Mouse (Mus musculus) liver, embryonic 16.5 days (tissue): ENCODE results near the gene Negr1. TPM values are rescaled to one million over a fixed set of nuclear protein-coding genes. Genes with fewer than 3 reads are reported as not detected.

Source experiments
- ATAC-seq: fragments of 200-750 bp; cut with Nextera tagmentation; 2 replicates; pipeline ENCODE4 v1.8.0; 2017; ENCODE audit warnings: low read depth, mild to moderate bottlenecking, moderate number of reproducible peaks, moderate library complexity
- H3K27ac ChIP-seq: fragments of 300-500 bp; sonication (generic); 2 replicates; pipeline ENCODE4 v1.5.1; 2014; ENCODE audit warnings: mild to moderate bottlenecking, low read length
- H3K27me3 ChIP-seq: fragments of 300-500 bp; sonication (generic); 2 replicates; pipeline ENCODE4 v1.6.1; 2014; ENCODE audit warnings: low read depth, low read length, mixed read lengths; ENCODE audit not compliant: control insufficient read depth, insufficient read depth
- H3K36me3 ChIP-seq: fragments of 300-500 bp; sonication (generic); 2 replicates; pipeline ENCODE4 v1.6.1; 2014; ENCODE audit warnings: mild to moderate bottlenecking; ENCODE audit not compliant: control insufficient read depth, insufficient read depth
- H3K4me1 ChIP-seq: fragments of 300-500 bp; sonication (generic); 2 replicates; pipeline ENCODE4 v1.6.1; 2014; ENCODE audit warnings: low read depth, low read length, mixed read lengths; ENCODE audit not compliant: control insufficient read depth
- H3K4me2 ChIP-seq: fragments of 300-500 bp; sonication (generic); 2 replicates; pipeline ENCODE4 v1.6.1; 2014; ENCODE audit warnings: low read depth, low read length, mixed read lengths
- H3K4me3 ChIP-seq: fragments of 300-500 bp; sonication (generic); 2 replicates; pipeline ENCODE4 v1.5.1; 2014; ENCODE audit warnings: low read depth, mild to moderate bottlenecking, low read length
- H3K9ac ChIP-seq: fragments of 300-500 bp; sonication (generic); 2 replicates; pipeline ENCODE4 v1.6.1; 2014; ENCODE audit warnings: low read depth, low read length
- H3K9me3 ChIP-seq: fragments of 300-500 bp; sonication (generic); replicated peaks from 2 replicates; pipeline ENCODE4 v1.6.1; 2016; ENCODE audit warnings: low read length; ENCODE audit not compliant: control insufficient read depth
- WGBS: fragments of 180-500 bp; shearing (Covaris S2); extraction: QIAGEN DNeasy Blood & Tissue Kit; methylation state at CpG from one replicate; pipeline ENCODE4 v1.1.7; 2014; ENCODE audit not compliant: insufficient replicate concordance; 5-methylcytosine and 5-hydroxymethylcytosine counted together
- polyA plus RNA-seq: library from polyadenylated mRNA; unstranded; fragments of >200 nt; fragmentation: Nextera tagmentation; extraction: Ambion mirVana; gene quantifications from 2 replicates; pipeline ENCODE4 v1.2.1, GENCODE M21; 2015

Gene Negr1
- polyA plus RNA-seq, 1 experiment from 2014 or later, result 0.04 TPM

DNA sequence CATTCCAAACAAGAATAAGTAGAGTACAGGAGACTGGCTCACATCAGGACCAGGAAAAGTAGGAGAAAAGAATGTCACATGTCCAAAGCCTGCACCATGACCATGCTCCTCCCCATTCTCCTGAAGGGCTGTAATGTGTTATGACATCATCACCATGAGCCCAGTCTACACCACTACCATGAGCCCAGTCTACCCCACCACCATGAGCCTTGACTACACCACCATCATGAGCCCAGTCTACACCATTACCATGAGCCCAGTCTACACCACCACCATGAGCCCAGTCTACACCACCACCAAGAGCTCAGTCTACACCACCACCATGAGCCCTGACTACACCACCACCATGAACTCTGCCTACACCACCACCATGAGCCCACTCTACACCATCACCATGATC is 174.7 kb downstream of the Negr1 start:
- Histone ChIP-seq H3K9me3 (no peaks in the 10 kb centered on the region), H3K4me2 (no peak overlapping the region), H3K27ac (no peak overlapping the region), H3K9ac (no peak overlapping the region), H3K27me3 (no peaks in the 10 kb centered on the region), H3K36me3 (no peaks in the 10 kb centered on the region), H3K4me3 (no peak overlapping the region), H3K4me1 (no peaks in the 10 kb centered on the region)
- ATAC-seq, result no peak

- Histone ChIP-seq H3K27me3 (no peaks in the 10 kb centered on the region), H3K4me1 (no peaks in the 10 kb centered on the region), H3K9ac (no peak overlapping the region), H3K4me3 (no peak overlapping the region), H3K9me3 (no peaks in the 10 kb centered on the region), H3K4me2 (no peak overlapping the region), H3K27ac (no peak overlapping the region), H3K36me3 (no peaks in the 10 kb centered on the region)
- ATAC-seq, result no peak
- 47% methylated on average over 3 of the region's 3 CpGs for WGBS
Measured at GRCm38 (mm10) chr3:156739529-156739928, 177.9 kb downstream of the Negr1 start.

- ATAC-seq, result no peak
- Histone ChIP-seq H3K4me2 (no peak overlapping the region), H3K36me3 (no peaks in the 10 kb centered on the region), H3K27me3 (no peaks in the 10 kb centered on the region), H3K9me3 (no peaks in the 10 kb centered on the region), H3K9ac (no peak overlapping the region), H3K27ac (no peak overlapping the region), H3K4me1 (no peaks in the 10 kb centered on the region), H3K4me3 (no peak overlapping the region)
- 65% methylated on average over 1 of the region's 1 CpGs for WGBS
Measured at GRCm38 (mm10) chr3:156743266-156743665, 181.7 kb downstream of the Negr1 start.

GRCm38 (mm10) chr3:156745218-156745770 is 183.7 kb downstream of the Negr1 start:
- no peak overlapping the region for H3K27ac ChIP-seq
- H3K9me3 ChIP-seq, result no peaks in the 10 kb centered on the region
- H3K9ac ChIP-seq, result no peak overlapping the region
- no peaks in the 10 kb centered on the region for H3K27me3 ChIP-seq
- 71% methylated on average over 5 of the region's 5 CpGs for WGBS
- ATAC-seq, result no peak
- H3K4me1 ChIP-seq, result no peaks in the 10 kb centered on the region
- H3K36me3 ChIP-seq, result no peaks in the 10 kb centered on the region
- H3K4me3 ChIP-seq, result no peak overlapping the region
- no peak overlapping the region for H3K4me2 ChIP-seq

DNA sequence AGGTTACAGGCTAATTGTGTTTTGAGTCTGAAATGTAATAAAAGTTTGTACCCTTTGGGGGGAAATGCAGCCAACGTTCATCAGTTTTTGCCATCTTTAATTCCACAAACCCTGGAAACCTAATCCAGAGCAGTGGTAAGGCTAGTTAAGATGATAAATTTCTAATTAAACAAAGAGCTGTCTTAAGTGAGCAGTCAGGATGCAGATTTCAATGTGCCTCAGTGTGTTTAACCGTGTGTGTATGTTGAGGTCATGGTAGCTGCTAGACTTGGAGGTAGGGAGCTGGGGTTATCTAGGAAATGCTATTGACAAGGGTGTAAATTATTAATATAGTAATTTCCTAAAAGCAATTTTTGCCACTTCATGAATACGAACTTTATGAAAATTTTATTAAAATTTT is 185.9 kb downstream of the Negr1 start:
- Histone ChIP-seq H3K4me2 (no peak overlapping the region), H3K27ac (no peak overlapping the region), H3K27me3 (no peaks in the 10 kb centered on the region), H3K9me3 (no peaks in the 10 kb centered on the region), H3K4me1 (no peaks in the 10 kb centered on the region), H3K4me3 (no peak overlapping the region), H3K9ac (no peak overlapping the region), H3K36me3 (no peaks in the 10 kb centered on the region)
- 56% methylated on average over 3 of the region's 3 CpGs for WGBS
- no peak for ATAC-seq

DNA sequence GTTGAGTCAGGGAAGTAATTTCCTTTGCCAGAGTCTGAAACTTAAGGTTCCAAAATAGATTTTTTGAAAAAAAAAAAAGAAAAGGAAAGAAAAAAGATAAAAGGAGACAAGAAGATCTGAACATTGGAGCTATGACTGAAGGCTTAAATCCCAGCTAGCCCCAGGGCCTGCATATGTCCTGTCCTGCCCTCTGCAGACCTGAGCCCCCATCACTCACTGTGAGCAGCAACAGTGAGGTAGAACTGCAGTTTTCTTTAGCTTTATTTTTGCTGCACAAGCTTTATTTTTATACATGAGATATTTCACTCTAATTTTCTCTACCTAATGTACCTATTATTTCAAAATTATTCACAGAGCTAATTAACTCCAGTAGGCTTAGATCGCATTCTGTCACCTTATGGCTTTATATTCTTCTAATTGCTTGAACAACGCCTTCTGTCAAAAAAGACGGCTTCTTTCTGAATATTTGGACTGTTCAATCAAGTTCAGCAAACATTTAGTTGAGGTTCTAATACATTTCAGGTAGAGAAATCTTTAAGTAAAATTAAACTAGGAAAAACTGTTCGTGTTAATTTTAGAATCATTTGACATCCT is 192.3 kb downstream of the Negr1 start:
- H3K4me1 ChIP-seq, result no peaks in the 10 kb centered on the region
- no peaks in the 10 kb centered on the region for H3K27me3 ChIP-seq
- no peaks in the 10 kb centered on the region for H3K36me3 ChIP-seq
- WGBS, result 76% methylated on average over 4 of the region's 4 CpGs
- no peak overlapping the region for H3K4me2 ChIP-seq
- ATAC-seq, result no peak
- no peaks in the 10 kb centered on the region for H3K9me3 ChIP-seq
- no peak overlapping the region for H3K9ac ChIP-seq
- H3K4me3 ChIP-seq, result no peak overlapping the region
- H3K27ac ChIP-seq, result no peak overlapping the region

GRCm38 (mm10) chr3:156754790-156755530 is 193.4 kb downstream of the Negr1 start:
- H3K27me3 ChIP-seq, result no peaks in the 10 kb centered on the region
- 40% methylated on average over 1 of the region's 1 CpGs for WGBS
- no peak overlapping the region for H3K27ac ChIP-seq
- H3K9ac ChIP-seq, result no peak overlapping the region
- no peaks in the 10 kb centered on the region for H3K4me1 ChIP-seq
- ATAC-seq, result no peak
- no peak overlapping the region for H3K4me2 ChIP-seq
- no peak overlapping the region for H3K4me3 ChIP-seq
- H3K9me3 ChIP-seq, result no peaks in the 10 kb centered on the region
- H3K36me3 ChIP-seq, result no peaks in the 10 kb centered on the region

DNA sequence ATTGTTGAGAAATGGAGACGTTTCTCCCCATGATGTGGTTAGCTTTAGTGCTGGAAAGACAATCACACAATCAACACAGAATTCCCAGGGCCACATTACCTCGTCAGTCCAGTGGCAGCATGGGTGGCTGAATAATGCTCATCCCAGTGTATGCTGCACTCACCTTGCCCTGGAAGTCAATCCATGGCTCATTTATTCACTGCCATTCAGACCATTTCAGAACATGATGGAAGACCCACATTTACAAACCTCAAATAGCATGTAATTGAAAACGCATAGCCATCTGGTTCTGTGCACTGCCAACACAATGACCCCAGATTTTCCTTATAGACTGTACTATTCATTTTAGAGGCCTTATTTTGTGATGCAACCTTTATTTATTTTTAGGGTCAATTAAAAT is 203.4 kb downstream of the Negr1 start:
- Histone ChIP-seq H3K9me3 (no peaks in the 10 kb centered on the region), H3K4me1 (no peaks in the 10 kb centered on the region), H3K4me2 (no peak overlapping the region), H3K27ac (no peak overlapping the region), H3K4me3 (no peak overlapping the region), H3K36me3 (no peaks in the 10 kb centered on the region), H3K9ac (no peak overlapping the region), H3K27me3 (no peaks in the 10 kb centered on the region)
- ATAC-seq, result no peak
- 51% methylated on average over 3 of the region's 3 CpGs for WGBS

- Histone ChIP-seq H3K27me3 (no peaks in the 10 kb centered on the region), H3K36me3 (no peaks in the 10 kb centered on the region), H3K4me1 (no peaks in the 10 kb centered on the region), H3K9me3 (no peaks in the 10 kb centered on the region), H3K9ac (no peak overlapping the region), H3K4me2 (no peak overlapping the region), H3K27ac (no peak overlapping the region), H3K4me3 (no peak overlapping the region)
- ATAC-seq, result no peak
- WGBS, result 57% methylated on average over 2 of the region's 2 CpGs
Measured at GRCm38 (mm10) chr3:156766171-156766845, 204.7 kb downstream of the Negr1 start.
